Mouse (Mus musculus) embryonic fibroblast, embryonic 13.5 days (primary cell): ENCODE data around the gene Epdr1. TPM values are rescaled to one million over a fixed set of nuclear protein-coding genes. Genes with fewer than 3 reads are reported as not detected.

Experiments
- H3K27ac ChIP-seq: 2 replicates; pipeline ENCODE4 v1.5.1; 2012; ENCODE audit warnings: low read length, control low read depth, inconsistent platforms; ENCODE audit not compliant: insufficient read depth
- H3K4me1 ChIP-seq: 2 replicates; pipeline ENCODE4 v1.6.1; 2011; ENCODE audit warnings: low read length; ENCODE audit not compliant: control insufficient read depth, insufficient read depth
- H3K4me3 ChIP-seq: 2 replicates; pipeline ENCODE4 v1.5.1; 2011; ENCODE audit warnings: mild to moderate bottlenecking, control low read depth, low read length; ENCODE audit not compliant: insufficient read depth
- CTCF ChIP-seq: IDR thresholded peaks from 2 replicates; pipeline ENCODE4 v1.5.1; 2011; ENCODE audit warnings: mild to moderate bottlenecking, control low read depth, low read length, moderate library complexity, borderline replicate concordance; ENCODE audit not compliant: insufficient read depth
- POLR2A ChIP-seq: IDR thresholded peaks from 2 replicates; pipeline ENCODE4 v1.6.1; 2011; ENCODE audit warnings: low read depth, mild to moderate bottlenecking, control low read depth, low read length, moderate library complexity
- polyA plus RNA-seq: library from polyadenylated mRNA; stranded (reverse); fragments of >200 nt; gene quantifications from 2 replicates; pipeline ENCODE4 v1.2.4, GENCODE M21; 2011; ENCODE audit warnings: low read depth; ENCODE audit not compliant: missing spikeins, insufficient read length

Epdr1 gene
- polyA plus RNA-seq, result 38.9 and 47.2 TPM in 2 replicates

- Histone ChIP-seq H3K4me3 (peak within 1 kb of the TSS; percentile 55), H3K4me1 (no peaks in the 10 kb centered on the region), H3K27ac (0 out of 2 replicates have a peak within 1 kb of the TSS, but pooled peaks have one; percentile 22)
- peak; percentile 70 for TF ChIP-seq POLR2A
- peak; percentile 59; the same call in 1 of the 2 replicates for TF ChIP-seq CTCF
Measured at GRCm38 (mm10) chr13:19619216-19619927, at the start of gene Epdr1. Epdr1 (minus strand) TSS chr13:19619927.

GRCm38 (mm10) chr13:19668355-19669140, 48.8 kb upstream of the Epdr1 start:
- Histone ChIP-seq H3K4me1 (no peaks in the 10 kb centered on the region), H3K4me3 (no peak overlapping the region), H3K27ac (no peak overlapping the region)
- TF ChIP-seq CTCF, result no peak

GRCm38 (mm10) chr13:19652405-19652804, 32.7 kb upstream of the Epdr1 start:
- H3K4me1 ChIP-seq, result no peaks in the 10 kb centered on the region
- H3K27ac ChIP-seq, result no peak overlapping the region
- no peak overlapping the region for H3K4me3 ChIP-seq
- TF ChIP-seq CTCF (no peak), POLR2A (no peak)

DNA sequence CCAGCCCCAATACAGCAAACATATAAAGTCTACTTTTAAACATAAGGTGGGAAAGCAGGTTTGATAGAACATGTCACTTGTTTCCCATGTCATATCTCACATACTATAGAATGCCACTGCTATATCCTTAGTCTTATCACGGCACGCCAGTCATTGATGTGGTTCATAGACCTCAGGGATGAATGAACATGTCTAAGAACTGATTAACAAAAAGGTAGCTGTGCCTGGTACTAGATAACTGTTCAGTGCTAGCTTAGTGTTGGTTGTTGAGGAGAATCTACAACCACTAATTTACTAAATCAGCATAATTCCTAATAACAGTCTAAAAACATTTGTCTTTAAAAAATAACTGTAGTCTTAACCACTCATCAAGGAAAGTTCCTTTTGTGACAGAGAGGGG, 30.1 kb upstream of the Epdr1 start:
- Histone ChIP-seq H3K4me1 (no peaks in the 10 kb centered on the region), H3K27ac (no peak overlapping the region), H3K4me3 (no peak overlapping the region)
- TF ChIP-seq POLR2A (no peak), CTCF (no peak)

- no peak overlapping the region for H3K4me3 ChIP-seq
- no peak for TF ChIP-seq CTCF
- TF ChIP-seq POLR2A, result no peak
- no peak overlapping the region for H3K27ac ChIP-seq
- no peaks in the 10 kb centered on the region for H3K4me1 ChIP-seq
Measured at GRCm38 (mm10) chr13:19644225-19644624, 24.5 kb upstream of the Epdr1 start.

- Histone ChIP-seq H3K4me1 (no peaks in the 10 kb centered on the region), H3K27ac (no peak overlapping the region), H3K4me3 (no peak overlapping the region)
- TF ChIP-seq CTCF (no peak), POLR2A (no peak)
Measured at GRCm38 (mm10) chr13:19643519-19643918, 23.8 kb upstream of the Epdr1 start.

- H3K4me1 ChIP-seq, result no peaks in the 10 kb centered on the region
- no peak overlapping the region for H3K4me3 ChIP-seq
- H3K27ac ChIP-seq, result no peak overlapping the region
- no peak for TF ChIP-seq POLR2A
- TF ChIP-seq CTCF, result no peak
Measured at GRCm38 (mm10) chr13:19640203-19640851, 20.6 kb upstream of the Epdr1 start.

GRCm38 (mm10) chr13:19636131-19636530, 16.4 kb upstream of the Epdr1 start:
- no peaks in the 10 kb centered on the region for H3K4me1 ChIP-seq
- peak; percentile 39; the same call in 1 of the 2 replicates for TF ChIP-seq CTCF
- TF ChIP-seq POLR2A, result no peak
- H3K27ac ChIP-seq, result no peak overlapping the region
- H3K4me3 ChIP-seq, result no peak overlapping the region

DNA sequence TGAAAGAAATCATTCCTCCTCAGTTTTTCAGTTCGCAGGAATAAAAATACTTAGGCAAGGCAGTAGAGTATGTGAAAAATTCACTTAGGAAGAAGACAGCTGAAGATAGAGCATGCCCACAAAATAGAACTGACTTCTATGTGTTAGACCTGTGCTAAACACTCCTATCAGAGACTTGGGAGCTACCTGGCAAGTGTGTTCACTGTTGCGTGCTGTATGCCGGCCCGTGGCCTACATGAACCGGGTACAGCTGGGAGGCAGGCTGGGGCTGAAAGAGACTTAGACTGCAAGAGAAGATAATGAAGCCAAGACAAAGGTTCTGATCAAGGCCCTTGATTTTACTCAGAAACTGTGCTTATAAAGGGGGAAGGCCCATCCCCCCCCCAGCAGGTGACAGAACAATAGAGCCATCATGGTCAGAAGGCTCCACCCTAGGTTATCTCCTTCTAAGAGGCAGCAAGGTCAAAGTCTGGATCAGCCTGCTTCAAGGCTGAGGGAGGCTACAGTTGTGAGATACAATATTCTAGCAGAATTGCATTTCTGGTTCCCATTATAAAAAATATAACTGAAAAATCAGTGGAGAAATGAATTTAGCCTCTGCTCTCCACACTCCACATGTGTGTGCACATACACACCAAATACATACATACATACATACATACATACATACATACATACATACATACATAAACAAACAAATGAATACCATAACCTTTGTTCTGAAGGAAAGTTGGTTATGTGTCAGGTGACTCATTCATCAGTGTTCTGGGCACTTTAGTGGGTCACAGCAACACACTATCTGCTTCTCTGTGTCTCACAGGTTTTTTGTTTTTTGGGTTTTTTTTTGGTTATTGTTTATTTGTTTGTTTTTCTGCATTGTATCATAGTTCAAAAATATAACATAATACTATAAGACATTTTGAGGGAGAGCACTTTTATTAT, 11.3 kb upstream of the Epdr1 start:
- no peak overlapping the region for H3K27ac ChIP-seq
- TF ChIP-seq POLR2A (no peak), CTCF (no peak)
- H3K4me1 ChIP-seq, result peaks cover 5% of the 10 kb centered on the region; the same call in 1 of the 2 replicates
- no peak overlapping the region for H3K4me3 ChIP-seq
